Mouse (Mus musculus): ENCODE results near the gene Pls1.

Pls1 gene

GRCm38 (mm10) chr9:95844825-95845460 is at the start of gene Pls1:
Gene Pls1 (minus strand): TSS chr9:95845311.
- DNase-seq (ENCODE audit: low spot score in 2 of 2) = peak; percentile 52 to 81

GRCm38 (mm10) chr9:95882751-95883150 is 37.6 kb upstream of the Pls1 start:
- no peak for DNase-seq (ENCODE audit: low spot score in 2 of 2)

GRCm38 (mm10) chr9:95878246-95878645 is 33.1 kb upstream of the Pls1 start:
- DNase-seq (ENCODE audit: low spot score in 2 of 2) = no peak

DNA sequence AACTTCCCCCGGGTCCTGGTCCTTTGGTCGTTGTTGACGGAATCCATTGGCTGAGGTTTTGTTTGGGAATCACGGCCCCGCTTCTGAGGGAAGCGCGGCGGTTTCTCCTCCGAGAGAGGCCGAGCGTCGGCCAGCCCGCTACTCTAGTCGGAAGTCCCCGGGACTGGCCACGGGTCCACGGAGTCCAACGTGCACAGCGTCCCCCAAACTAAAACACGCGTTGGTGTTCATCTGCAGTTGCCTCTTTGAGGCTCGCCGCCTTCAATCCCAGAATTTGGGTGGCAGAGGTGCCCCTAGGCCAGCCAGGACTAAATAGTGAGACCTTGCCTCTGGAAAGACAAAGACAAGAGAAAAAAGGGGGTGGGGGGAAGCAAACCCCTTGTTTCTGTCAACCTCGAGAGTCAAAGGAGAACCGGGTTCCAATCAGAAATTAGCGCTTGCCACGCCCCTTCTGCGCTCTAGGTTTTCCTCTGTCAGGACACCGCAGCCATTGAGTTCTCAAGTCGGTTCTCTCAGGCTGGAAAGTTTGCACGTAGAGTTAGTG is 13.0 kb upstream of the Pls1 start:
- DNase-seq (ENCODE audit: low spot score in 2 of 2) = peak; percentile 36 to 47

DNA sequence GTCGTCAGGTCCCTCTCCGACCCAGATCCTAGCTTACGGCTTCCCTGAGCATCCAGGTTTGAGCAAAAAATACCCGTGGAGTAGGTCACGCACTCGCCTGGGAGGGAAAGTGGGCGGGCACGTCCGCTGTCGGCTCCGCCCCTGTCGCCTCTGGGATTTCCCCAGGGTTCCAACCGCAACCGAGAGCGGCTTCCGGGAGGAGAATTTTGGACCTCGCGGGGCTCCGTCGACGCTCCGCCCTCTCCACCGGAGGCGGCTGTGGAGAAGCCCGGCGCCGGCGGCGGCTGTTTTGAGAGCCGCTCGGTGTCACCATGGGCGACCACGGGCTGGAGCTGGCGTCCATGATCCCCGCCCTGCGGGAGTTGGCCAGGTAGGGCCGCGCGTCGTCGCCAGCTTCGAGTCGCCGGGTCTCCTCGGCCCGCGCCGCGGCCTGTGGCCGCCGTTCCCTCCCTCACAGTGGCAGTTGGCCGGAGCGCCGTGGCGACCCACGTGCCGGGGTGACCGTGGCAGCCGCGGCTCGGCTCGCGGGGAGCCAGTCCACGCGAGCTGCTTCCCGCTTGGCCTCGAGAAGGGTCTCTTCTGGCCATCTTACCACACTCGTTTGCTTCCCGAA is 12.4 kb upstream of the Pls1 start, which contains the start of gene Atr:
Gene Atr (plus strand): TSS at position 184 of the 613 bp plus-strand sequence.
- peak; percentile 93 to 94 for DNase-seq (ENCODE audit: low spot score in 2 of 2)

DNA sequence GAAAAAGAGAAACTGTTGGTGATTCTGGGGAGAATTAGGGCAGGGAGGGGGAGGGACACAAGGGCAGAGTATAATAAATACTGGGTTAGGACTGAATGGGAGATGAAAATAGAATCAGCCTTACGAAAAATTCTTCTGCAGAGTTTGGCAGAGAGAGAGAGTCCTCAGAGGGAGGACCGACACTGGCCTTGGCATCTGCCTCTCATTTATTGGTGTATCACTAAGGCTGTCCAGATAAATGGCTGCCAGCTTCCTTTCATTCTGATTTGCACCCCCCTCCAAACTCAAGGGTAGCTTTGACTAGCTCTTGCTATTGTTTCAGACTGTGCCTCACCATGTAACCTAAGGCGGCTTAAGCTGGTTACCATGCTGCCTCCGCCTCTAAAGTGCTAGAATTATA is 10.9 kb upstream of the Pls1 start:
- DNase-seq (ENCODE audit: low spot score in 2 of 2) = no peak

DNA sequence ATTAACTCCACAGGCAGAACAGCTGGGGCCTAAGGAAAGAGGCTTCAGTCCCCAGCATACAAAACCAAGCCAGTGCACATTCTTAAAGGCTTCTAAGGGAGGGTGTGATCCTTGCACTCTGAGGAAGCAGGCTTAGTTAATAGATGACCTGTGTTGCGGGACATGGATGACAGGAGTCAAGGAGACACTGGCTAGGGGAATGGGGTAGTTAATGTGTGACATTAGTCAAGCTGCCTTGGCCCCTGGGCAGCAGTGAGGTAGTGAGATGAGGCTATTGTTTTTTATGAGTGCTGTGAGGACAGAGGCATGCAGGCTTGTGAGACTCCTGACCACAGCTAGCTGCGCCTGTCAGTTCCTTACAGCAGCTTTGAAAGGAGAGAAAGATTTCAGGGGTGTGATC is 9.8 kb upstream of the Pls1 start:
- DNase-seq (ENCODE audit: low spot score in 2 of 2) = no peak

GRCm38 (mm10) chr9:95852896-95853295 is 7.8 kb upstream of the Pls1 start:
- peak; percentile 69 to 80 for DNase-seq (ENCODE audit: low spot score in 2 of 2)

- DNase-seq (ENCODE audit: low spot score in 2 of 2) = no peak
Measured at GRCm38 (mm10) chr9:95851671-95852070, 6.6 kb upstream of the Pls1 start.

GRCm38 (mm10) chr9:95845711-95846110 is 600 bp upstream of the Pls1 start:
- no peak for DNase-seq (ENCODE audit: low spot score in 2 of 2)

GRCm38 (mm10) chr9:95839424-95839823 is 5.7 kb downstream of the Pls1 start:
- DNase-seq (ENCODE audit: low spot score in 2 of 2) = no peak

- DNase-seq (ENCODE audit: low spot score in 2 of 2) = peak in 1 of 2 experiments; percentile 33
Measured at GRCm38 (mm10) chr9:95835741-95836140, 9.4 kb downstream of the Pls1 start.

DNA sequence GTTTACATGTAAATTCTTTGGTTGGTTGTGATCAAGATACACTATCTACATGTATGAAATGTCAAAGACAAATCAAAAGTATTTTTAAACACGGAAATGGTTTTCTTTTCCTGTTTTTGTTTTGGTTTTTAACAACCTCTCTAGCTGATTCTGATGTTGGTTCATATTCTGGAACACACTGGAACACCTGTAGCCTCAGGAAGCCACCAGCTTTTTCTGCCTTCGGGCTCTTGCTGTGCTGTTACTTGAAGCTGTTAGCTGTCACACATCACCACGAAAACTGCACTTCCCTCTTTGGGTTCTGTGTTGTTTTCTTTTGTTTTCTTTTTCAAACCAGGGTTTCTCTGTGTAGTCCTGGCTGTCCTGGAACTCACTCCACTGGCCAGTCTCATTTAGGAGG is 10.3 kb downstream of the Pls1 start:
- DNase-seq (ENCODE audit: low spot score in 2 of 2) = peak in 1 of 2 experiments; percentile 16

DNA sequence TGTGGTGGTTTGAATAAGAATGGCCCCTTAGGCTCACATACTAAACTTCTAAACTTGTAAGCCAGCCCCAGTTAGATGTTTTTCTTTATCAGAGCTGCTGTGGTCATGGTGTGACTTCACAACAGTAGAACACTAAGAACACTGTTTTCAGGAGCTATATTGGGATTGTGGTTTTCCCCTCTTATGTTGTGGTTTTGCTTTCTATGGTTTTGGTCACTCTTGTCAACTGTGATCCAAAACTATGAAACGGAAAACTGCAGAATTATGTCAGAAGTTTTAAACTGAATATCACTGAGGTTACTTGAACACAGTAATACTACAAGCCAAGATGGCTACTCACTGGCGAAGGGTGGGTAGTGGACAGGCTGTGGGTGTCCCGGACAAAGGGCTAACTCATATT is 12.4 kb downstream of the Pls1 start:
- DNase-seq (ENCODE audit: low spot score in 2 of 2) = peak in 1 of 2 experiments; percentile 32

DNA sequence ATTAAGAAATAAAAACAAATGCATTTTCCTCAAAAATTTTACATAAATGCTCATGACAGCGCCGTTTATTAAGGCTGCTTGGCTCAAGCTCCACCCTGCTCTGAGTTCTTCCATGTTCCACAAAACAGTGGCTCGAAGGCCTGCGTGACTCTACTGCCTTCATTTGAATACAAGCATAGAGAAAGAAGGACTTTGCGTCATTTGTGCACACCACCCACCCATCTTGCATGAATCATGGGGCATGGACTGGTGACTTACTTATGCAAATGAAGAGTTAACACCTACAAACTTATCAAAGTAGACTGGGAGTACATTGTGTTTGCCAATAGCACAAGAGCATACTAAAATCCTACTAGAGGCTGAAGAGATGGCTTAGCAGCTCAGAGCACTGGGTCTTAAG is 17.5 kb downstream of the Pls1 start:
- DNase-seq (ENCODE audit: low spot score in 2 of 2) = no peak

DNA sequence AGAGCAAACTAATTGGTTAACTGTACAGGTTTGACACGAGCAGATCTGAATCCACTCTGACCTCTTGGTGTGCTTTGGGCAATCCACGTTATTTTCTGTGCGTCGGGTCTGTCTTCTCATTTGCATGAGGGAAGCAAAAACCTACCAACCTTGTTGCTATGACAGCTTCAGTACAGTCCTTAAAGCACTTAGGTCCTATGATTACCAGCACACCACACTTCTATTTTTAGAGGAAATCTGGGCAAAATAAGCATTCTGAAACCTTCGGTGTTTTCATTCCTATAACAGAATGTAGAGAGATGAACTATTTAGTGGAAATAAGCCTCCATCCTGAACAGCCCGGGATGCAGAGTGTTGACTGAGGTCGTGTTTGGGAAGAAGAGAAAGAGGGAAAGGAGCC is 22.6 kb downstream of the Pls1 start:
- no peak for DNase-seq (ENCODE audit: low spot score in 2 of 2)

GRCm38 (mm10) chr9:95815706-95816105 is 29.4 kb downstream of the Pls1 start:
- DNase-seq (ENCODE audit: low spot score in 2 of 2) = no peak

DNA sequence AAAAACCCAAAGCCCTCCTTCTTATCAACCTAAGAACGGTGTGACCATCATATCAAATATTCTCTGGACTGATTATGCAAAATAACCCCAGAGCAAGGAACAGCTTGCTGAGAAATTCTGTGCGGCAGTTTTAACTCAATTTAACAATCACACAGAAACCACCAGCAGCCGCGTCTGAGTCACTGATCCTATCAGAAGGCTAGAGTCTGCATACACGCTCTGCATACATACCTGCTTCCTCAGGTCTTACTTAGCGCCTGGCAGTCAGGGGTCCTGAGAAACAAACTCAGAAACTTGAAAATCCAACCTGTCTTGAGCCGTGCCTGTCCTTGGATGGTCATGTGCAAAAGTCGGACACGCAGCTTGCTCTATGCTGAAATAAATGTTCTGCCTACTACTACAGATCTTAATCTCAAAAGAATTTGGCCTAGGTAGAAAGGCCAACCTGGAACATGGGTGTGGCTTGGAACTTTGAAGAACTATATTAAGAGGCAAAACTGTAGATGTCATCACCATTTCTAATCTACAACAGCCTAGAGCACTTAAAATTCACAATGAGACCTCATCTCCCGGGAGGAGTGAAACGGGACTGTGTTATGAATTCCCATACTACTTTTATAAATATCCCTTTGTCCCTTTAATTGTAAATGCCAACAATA is 30.0 kb downstream of the Pls1 start:
- DNase-seq (ENCODE audit: low spot score in 2 of 2) = no peak

DNA sequence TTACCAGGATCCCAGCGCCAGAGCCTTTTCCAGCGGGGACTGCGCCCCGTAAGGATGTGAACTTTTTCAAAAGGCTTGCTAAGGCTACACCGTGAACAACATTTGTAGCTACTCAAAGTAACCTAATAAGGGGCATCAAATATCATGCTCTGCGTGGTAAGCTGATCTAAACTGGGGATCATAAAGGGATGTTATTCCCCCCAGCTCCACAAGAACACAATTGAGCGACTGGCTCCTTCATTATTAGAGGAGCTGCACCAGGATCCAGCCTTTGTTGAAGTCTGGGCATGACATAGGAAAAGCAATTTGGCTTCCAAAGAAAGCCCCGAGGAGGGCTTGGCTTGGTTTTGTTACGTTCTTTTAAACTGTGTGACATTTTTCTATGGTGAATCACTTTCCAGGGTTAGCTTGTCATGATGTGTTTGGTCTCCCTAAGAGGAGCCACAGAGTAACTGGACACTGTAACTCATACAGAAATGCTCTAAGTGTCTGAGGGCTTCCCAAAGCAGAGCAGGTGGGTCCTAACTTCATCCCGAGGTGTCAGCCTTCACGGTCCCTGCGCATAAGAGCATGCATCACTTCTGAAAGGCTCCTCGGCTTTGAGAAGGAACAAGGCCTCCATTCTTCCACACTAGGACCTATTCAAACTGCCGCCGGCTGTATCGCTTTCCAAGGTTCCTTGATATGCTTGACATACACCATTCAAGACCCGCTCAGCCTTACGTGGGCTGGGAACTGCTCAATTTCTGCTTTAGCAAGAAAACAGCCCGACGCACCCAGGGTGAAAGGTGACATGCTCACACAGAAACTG is 31.2 kb downstream of the Pls1 start:
- no peak for DNase-seq (ENCODE audit: low spot score in 2 of 2)

GRCm38 (mm10) chr9:95811817-95812216 is 33.3 kb downstream of the Pls1 start:
- DNase-seq (ENCODE audit: low spot score in 2 of 2) = no peak

DNA sequence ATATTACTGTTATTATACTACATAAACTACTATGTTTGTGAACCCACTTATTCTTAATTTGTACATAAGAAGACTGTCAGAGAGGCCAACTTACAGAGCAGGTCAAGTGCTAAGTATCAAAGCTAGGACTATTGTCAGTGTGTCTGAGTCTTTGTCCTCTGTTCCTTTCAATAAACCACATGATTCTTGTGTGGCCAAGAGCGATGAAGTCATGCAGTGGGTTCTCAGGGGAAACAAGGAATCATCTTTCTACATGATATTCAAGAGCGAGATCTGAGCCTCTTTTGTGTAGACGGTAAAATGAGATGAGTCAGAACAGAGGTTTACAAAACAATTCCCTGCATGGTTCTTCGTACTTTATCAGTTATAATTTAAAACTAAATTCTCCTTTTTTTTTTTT is 35.5 kb downstream of the Pls1 start:
- no peak for DNase-seq (ENCODE audit: low spot score in 2 of 2)

GRCm38 (mm10) chr9:95805449-95805848 is 39.7 kb downstream of the Pls1 start:
- no peak for DNase-seq (ENCODE audit: low spot score in 2 of 2)
